Mouse (Mus musculus): Measurements from ENCODE around the gene Fam166b.

DNA sequence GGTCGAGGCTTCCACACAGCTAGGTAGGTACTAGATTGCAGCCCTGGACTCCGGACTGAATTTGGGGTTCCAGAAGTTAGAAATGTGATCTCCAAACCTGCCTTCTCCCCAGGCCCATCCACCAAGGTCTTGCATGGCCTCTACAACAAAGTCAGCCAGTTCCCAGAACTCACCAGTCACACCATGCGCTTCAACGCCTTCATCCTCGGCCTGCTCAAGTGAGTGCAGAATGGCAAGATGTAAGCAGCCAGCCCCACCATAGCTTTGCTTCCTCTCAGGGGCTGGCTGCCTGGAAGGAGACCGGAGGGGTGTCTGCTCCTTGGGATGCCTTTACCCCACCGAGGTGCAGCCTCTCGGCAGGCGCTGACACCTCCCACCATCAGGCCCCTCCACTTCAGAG lies 4.9 kb downstream of the Fam166b start:
- TF ChIP-seq CTCF (IDR thresholded peaks at IDR 0.05) (no peak), EP300 (IDR thresholded peaks at IDR 0.05) (no peak)
